Mouse (Mus musculus): ENCODE measurements at regions not wholly inside any gene's neighbourhood (a gene's known extent, or its start where the extent isn't known, plus 50 kb on each side); places are given as distances from the start of the nearest gene placed in this dataset.
A peak's percentile ranks its signal among the peaks of the same experiment; 100 is the strongest.

GRCm38 (mm10) chr16:77444006-77444405 lies 157.9 kb downstream of the Gm11146 start:
- H3K9me3 ChIP-seq: no peaks in the 10 kb centered on the region
- WGBS: 37% methylated on average over 4 of the region's 4 CpGs
- H3K27me3 ChIP-seq (replicated peaks; ENCODE audit: low read depth, poor library complexity, severe bottlenecking): no peaks in the 10 kb centered on the region
- no peaks in the 10 kb centered on the region for H3K4me1 ChIP-seq
- H3K27ac ChIP-seq (replicated peaks): no peak overlapping the region
- no peak overlapping the region for H3K4me3 ChIP-seq
- no peaks in the 10 kb centered on the region for H3K36me3 ChIP-seq (replicated peaks)
- peak; percentile 16 for DNase-seq (ENCODE audit: low spot score)

DNA sequence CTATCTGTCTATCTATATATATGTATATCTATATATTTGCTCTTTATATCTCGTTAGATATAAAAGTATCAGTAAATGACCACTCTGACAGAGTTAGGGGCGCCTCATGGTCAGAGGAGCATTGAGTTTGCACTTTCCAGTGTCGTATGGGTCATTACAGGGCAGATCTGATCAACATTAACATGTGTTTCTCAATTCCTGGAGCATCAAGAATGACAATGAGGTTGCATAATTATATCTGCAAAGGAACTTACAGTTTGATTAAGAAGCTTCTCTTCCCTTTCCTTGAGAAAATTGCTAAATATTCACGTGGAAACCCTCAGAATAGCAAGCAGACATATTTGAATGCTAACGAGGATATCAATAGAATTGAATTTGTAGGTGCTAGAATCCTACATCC lies 158.6 kb downstream of the Gm11146 start:
- H3K27ac ChIP-seq (replicated peaks): no peak overlapping the region
- H3K4me3 ChIP-seq: no peak overlapping the region
- H3K36me3 ChIP-seq (replicated peaks): no peaks in the 10 kb centered on the region
- H3K27me3 ChIP-seq (replicated peaks; ENCODE audit: low read depth, poor library complexity, severe bottlenecking): no peaks in the 10 kb centered on the region
- H3K9me3 ChIP-seq: no peaks in the 10 kb centered on the region
- 88% methylated on average over 5 of the region's 5 CpGs for WGBS
- no peak for DNase-seq (ENCODE audit: low spot score)
- H3K4me1 ChIP-seq: no peaks in the 10 kb centered on the region

GRCm38 (mm10) chr16:77442866-77443265 lies 159.0 kb downstream of the Gm11146 start:
- H3K27ac ChIP-seq (replicated peaks): no peak overlapping the region
- H3K9me3 ChIP-seq: no peaks in the 10 kb centered on the region
- H3K4me3 ChIP-seq: no peak overlapping the region
- H3K4me1 ChIP-seq: no peaks in the 10 kb centered on the region
- no peak for DNase-seq (ENCODE audit: low spot score)
- H3K36me3 ChIP-seq (replicated peaks): no peaks in the 10 kb centered on the region
- no peaks in the 10 kb centered on the region for H3K27me3 ChIP-seq (replicated peaks; ENCODE audit: low read depth, poor library complexity, severe bottlenecking)
- 93% methylated on average over 6 of the region's 6 CpGs for WGBS

DNA sequence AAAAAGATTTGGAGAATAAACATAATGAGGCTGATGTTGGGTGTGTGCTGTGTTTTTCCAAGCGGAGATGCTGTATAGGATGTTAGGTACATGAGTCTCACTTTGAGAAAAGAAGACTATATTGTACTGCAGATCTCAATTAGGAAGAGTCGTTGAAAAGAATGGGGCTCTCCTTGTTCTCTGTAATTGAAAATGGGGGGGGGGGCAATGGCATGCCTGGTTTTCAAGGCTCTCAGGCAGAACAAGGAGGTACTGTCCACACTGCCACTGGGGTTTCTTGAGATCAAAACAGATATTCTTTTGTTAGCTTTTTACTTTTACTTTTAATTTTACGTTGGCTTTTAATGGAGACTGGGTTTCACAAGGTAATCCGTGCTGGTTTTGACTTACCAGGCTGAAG lies 170.5 kb downstream of the Gm11146 start:
- H3K4me1 ChIP-seq: no peaks in the 10 kb centered on the region
- H3K9me3 ChIP-seq: no peaks in the 10 kb centered on the region
- H3K36me3 ChIP-seq (replicated peaks): no peaks in the 10 kb centered on the region
- H3K27ac ChIP-seq (replicated peaks): no peak overlapping the region
- no peaks in the 10 kb centered on the region for H3K27me3 ChIP-seq (replicated peaks; ENCODE audit: low read depth, poor library complexity, severe bottlenecking)
- H3K4me3 ChIP-seq: no peak overlapping the region
- 53% methylated on average over 4 of the region's 4 CpGs for WGBS
- no peak for DNase-seq (ENCODE audit: low spot score)

DNA sequence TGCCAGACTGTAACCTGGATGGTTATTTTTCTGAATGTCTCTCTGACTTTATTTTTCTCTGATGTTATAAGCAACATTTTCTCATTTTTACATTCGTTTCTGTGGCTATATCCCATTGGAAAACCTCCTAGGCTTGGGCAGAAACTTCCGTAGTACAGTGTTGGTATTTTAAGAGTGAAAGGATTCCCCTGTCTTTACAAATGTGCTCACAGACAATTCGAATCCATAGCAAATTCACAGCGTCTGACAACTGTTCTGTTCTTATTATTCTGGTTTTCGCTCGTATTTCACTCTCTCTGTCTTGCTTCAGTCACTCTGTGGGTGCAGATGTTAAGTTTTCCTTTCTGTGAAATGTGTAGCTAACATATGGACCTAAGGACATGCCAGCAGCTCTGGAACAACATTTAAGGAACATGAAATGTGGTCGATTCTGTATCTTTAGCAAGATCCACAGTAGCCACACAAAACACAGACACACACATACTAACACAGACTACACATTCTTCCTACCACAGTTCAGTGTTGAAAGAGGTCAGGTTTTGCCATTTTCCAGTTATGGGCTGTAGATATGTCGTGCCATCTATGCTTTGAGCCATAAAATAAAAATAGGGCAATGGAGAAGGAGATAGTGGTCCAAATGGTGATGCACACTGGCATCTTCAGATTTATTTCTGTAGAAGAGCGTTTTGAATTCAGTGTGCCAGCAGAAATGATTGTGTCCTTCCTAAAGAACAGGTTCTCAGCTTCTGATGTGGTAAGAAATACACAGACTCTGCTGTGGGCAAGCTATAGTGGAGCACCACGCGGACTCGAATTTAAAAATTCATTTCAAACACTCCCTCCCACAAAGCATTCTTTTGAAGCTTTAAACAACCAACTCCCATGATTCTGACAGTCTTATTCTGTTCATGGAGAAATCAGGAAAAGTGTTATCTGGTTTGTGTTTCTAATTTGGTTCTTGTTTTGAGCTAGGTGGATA lies 179.2 kb downstream of the Gm11146 start:
- Histone ChIP-seq H3K27ac (replicated peaks) (peak overlapping the region; percentile 83), H3K36me3 (replicated peaks) (no peaks in the 10 kb centered on the region), H3K4me1 (peaks cover 54% of the 10 kb centered on the region), H3K4me3 (peak overlapping the region; percentile 41), H3K27me3 (replicated peaks; ENCODE audit: low read depth, poor library complexity, severe bottlenecking) (no peaks in the 10 kb centered on the region), H3K9me3 (no peaks in the 10 kb centered on the region)
- 83% methylated on average over 12 of the region's 12 CpGs for WGBS
- DNase-seq (ENCODE audit: low spot score): no peak

DNA sequence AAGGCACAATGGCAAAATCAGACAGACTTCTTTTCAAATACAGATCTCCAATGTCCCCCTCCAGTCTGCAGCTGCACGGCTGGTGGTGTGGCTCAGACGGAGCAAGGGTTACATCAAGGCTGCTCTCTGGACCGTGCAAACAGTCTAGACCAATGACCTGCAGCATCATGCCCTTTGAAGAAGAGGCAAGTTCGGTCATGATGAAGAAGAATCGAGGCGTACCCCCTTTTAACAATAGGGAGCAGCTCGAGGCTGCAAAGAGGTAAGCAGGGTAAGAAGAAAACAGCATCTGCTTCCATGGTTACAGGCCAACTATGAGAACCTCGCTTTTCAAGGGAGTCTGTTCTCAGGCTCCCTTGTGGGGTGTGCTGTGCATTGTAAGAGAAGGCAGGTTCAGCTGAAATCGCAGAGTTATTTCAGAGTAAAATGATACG lies 180.3 kb downstream of the Gm11146 start:
- Histone ChIP-seq H3K4me3 (peak overlapping the region; percentile 41), H3K36me3 (replicated peaks) (no peaks in the 10 kb centered on the region), H3K4me1 (peaks cover 55% of the 10 kb centered on the region), H3K9me3 (no peaks in the 10 kb centered on the region), H3K27me3 (replicated peaks; ENCODE audit: low read depth, poor library complexity, severe bottlenecking) (no peaks in the 10 kb centered on the region), H3K27ac (replicated peaks) (peak overlapping the region; percentile 83)
- peak; percentile 69 for DNase-seq (ENCODE audit: low spot score)
- 8% methylated on average over 10 of the region's 10 CpGs for WGBS

DNA sequence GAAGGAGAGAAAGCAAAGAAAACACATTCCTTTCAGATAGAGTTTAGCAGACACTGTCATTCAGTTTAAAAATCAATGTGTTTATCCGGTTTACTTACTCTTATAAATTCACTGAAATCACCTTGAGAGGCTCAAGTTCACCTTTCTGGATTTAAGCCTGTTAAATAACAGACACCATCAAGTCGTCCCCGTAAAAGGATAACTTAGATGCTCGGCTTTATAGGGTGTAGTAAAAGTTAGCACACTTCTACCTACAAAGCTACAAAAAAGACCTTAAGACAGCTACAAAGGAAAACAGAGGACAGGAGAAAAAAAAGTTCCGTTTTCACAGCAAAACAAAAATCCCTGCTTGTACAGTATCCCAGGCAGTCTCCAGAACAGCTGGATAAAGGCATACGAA lies 180.9 kb downstream of the Gm11146 start:
- Histone ChIP-seq H3K36me3 (replicated peaks) (no peaks in the 10 kb centered on the region), H3K4me3 (peak overlapping the region; percentile 41), H3K27me3 (replicated peaks; ENCODE audit: low read depth, poor library complexity, severe bottlenecking) (no peaks in the 10 kb centered on the region), H3K27ac (replicated peaks) (peak overlapping the region; percentile 83), H3K4me1 (peaks cover 55% of the 10 kb centered on the region), H3K9me3 (no peaks in the 10 kb centered on the region)
- WGBS: 67% methylated on average over 6 of the region's 6 CpGs
- no peak for DNase-seq (ENCODE audit: low spot score)

- Histone ChIP-seq H3K9me3 (no peaks in the 10 kb centered on the region), H3K4me3 (peak overlapping the region; percentile 41), H3K36me3 (replicated peaks) (no peaks in the 10 kb centered on the region), H3K27ac (replicated peaks) (peak overlapping the region; percentile 83), H3K4me1 (peaks cover 55% of the 10 kb centered on the region), H3K27me3 (replicated peaks; ENCODE audit: low read depth, poor library complexity, severe bottlenecking) (no peaks in the 10 kb centered on the region)
- DNase-seq (ENCODE audit: low spot score): no peak
- 62% methylated on average over 8 of the region's 8 CpGs for WGBS
Observed at GRCm38 (mm10) chr16:77420136-77420860, 181.6 kb downstream of the Gm11146 start.

DNA sequence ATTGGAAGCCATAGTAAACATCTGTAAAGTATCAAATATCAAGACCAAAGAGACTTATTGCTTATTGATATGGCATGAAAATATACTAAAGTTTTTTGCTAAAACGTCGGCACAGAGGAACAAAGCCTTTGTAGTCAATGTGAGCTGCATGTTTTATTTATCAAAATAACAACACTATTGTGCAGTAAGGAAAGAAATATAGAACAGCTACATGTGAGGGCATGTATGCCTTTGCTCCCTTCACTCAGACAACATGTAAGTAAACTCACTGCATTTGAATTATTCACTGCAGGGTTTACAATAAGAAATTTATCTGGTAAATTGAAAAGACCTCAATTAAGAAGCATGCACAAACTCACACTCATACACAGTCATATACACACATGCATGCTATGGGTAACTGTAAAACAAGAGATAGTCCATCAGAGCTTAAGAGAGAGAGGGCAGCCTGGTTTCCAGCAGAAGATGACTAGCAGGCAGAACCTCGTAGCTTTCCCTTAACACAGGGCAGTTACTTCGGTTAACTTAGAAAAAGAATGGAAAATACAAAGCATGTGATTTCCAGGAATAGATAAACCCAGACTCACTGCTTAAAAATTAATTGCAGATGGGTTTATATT lies 182.7 kb downstream of the Gm11146 start:
- Histone ChIP-seq H3K27ac (replicated peaks) (peak overlapping the region; percentile 58), H3K4me1 (peaks cover 55% of the 10 kb centered on the region), H3K27me3 (replicated peaks; ENCODE audit: low read depth, poor library complexity, severe bottlenecking) (no peaks in the 10 kb centered on the region), H3K4me3 (peak overlapping the region; percentile 41), H3K36me3 (replicated peaks) (no peaks in the 10 kb centered on the region), H3K9me3 (no peaks in the 10 kb centered on the region)
- DNase-seq (ENCODE audit: low spot score): no peak
- 48% methylated on average over 4 of the region's 4 CpGs for WGBS

GRCm38 (mm10) chr16:77418486-77418885 lies 183.4 kb downstream of the Gm11146 start:
- Histone ChIP-seq H3K9me3 (no peaks in the 10 kb centered on the region), H3K36me3 (replicated peaks) (no peaks in the 10 kb centered on the region), H3K27ac (replicated peaks) (peak overlapping the region; percentile 58), H3K4me3 (peak overlapping the region; percentile 41), H3K4me1 (peaks cover 55% of the 10 kb centered on the region), H3K27me3 (replicated peaks; ENCODE audit: low read depth, poor library complexity, severe bottlenecking) (no peaks in the 10 kb centered on the region)
- DNase-seq (ENCODE audit: low spot score): no peak
- WGBS: 83% methylated on average over 1 of the region's 1 CpGs

- H3K27me3 ChIP-seq (replicated peaks; ENCODE audit: low read depth, poor library complexity, severe bottlenecking): no peaks in the 10 kb centered on the region
- H3K4me1 ChIP-seq: peaks cover 52% of the 10 kb centered on the region
- no peaks in the 10 kb centered on the region for H3K36me3 ChIP-seq (replicated peaks)
- peak overlapping the region; percentile 58 for H3K27ac ChIP-seq (replicated peaks)
- WGBS: 7% methylated on average over 3 of the region's 3 CpGs
- peak overlapping the region; percentile 29; the same call in 1 of the 2 replicates for H3K4me3 ChIP-seq
- no peaks in the 10 kb centered on the region for H3K9me3 ChIP-seq
- DNase-seq (ENCODE audit: low spot score): peak; percentile 47
Observed at GRCm38 (mm10) chr16:77417791-77418190, 184.1 kb downstream of the Gm11146 start.

DNA sequence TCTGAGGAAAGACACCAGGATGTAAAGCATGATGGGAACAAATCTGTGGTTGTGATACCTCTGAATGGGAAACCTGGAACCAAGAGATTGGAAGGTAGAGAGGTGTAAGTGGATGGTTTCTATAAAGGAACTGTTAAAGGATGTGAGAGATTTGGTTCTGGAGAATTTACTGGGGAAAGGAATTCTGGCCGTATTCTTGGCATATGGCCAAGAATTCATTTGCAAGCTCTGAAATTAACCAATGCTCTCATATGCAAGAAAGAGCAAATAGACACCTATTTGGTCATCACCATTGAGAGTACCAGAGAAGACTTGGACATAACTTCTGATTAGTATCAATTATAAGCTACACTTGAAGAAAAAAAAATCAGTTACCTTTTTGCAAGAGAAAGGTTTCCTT lies 187.3 kb downstream of the Gm11146 start:
- H3K9me3 ChIP-seq: no peaks in the 10 kb centered on the region
- peaks cover 20% of the 10 kb centered on the region for H3K4me1 ChIP-seq
- H3K27ac ChIP-seq (replicated peaks): no peak overlapping the region
- H3K4me3 ChIP-seq: no peak overlapping the region
- no peak for DNase-seq (ENCODE audit: low spot score)
- no peaks in the 10 kb centered on the region for H3K36me3 ChIP-seq (replicated peaks)
- no peaks in the 10 kb centered on the region for H3K27me3 ChIP-seq (replicated peaks; ENCODE audit: low read depth, poor library complexity, severe bottlenecking)
- 81% methylated on average over 1 of the region's 1 CpGs for WGBS
